Mouse (Mus musculus): ENCODE measurements around the gene Fsd1l.

GRCm38 (mm10) chr4:53625263-53625662 lies 6.0 kb upstream of the Fsd1l start:
- no peak for TF ChIP-seq EP300 (IDR thresholded peaks at IDR 0.05; ENCODE audit: insufficient read depth, low read depth, low read length)
- TF ChIP-seq POLR2A (IDR thresholded peaks at IDR 0.05; ENCODE audit: insufficient read depth, low read length) = no peak
- TF ChIP-seq CTCF (IDR thresholded peaks at IDR 0.05; ENCODE audit: low read depth, low read length) = no peak
